Mouse (Mus musculus): ENCODE data around the gene Tspan15. TPM values are rescaled to one million over a fixed set of nuclear protein-coding genes. Genes with fewer than 3 reads are reported as not detected.
A peak's percentile ranks its signal among the peaks of the same experiment; 100 is the strongest.

Gene Tspan15
- total RNA-seq, 1 experiment: 10.1 TPM

GRCm38 (mm10) chr10:62137150-62137549 is 93.9 kb downstream of the Tspan15 start:
- Histone ChIP-seq H3K9ac (ENCODE audit: insufficient read depth, low read depth, low read length, poor library complexity, severe bottlenecking) (no peak overlapping the region), H3K4me1 (ENCODE audit: control insufficient read depth in 2 of 2, insufficient read depth in 2 of 2, low read length in 2 of 2, poor library complexity in 1 of 2) (peaks cover 6 to 22% of the 10 kb centered on the region in 2 experiments; a peak in 3 of 4 replicates), H3K36me3 (ENCODE audit: control insufficient read depth, insufficient read depth, low read length, poor library complexity, severe bottlenecking) (no peaks in the 10 kb centered on the region), H3K27ac (ENCODE audit: insufficient read depth, low read depth, low read length, poor library complexity, severe bottlenecking) (no peak overlapping the region; the same call in 1 of the 2 replicates), H3K4me3 (ENCODE audit: insufficient read depth in 1 of 2, low read depth in 1 of 2, low read length in 2 of 2, poor library complexity in 1 of 2, severe bottlenecking in 1 of 2) (no peak overlapping the region), H3K9me3 (ENCODE audit: control insufficient read depth, insufficient read depth, low read depth, low read length) (no peaks in the 10 kb centered on the region)
- in situ Hi-C loops (cut with MboI; ENCODE audit: low sequenced_read_pairs in 2 of 2, unreplicated experiment in 2 of 2): no loop called here
- DNase-seq (ENCODE audit: low read depth, low spot score): no peak
- no peak for TF ChIP-seq ZC3H11A (IDR thresholded peaks at IDR 0.05; ENCODE audit: borderline replicate concordance, low read depth, low read length)

- TF ChIP-seq MAFK (IDR thresholded peaks at IDR 0.05; ENCODE audit: insufficient read depth, low read depth, low read length) (no peak), ZNF384 (IDR thresholded peaks at IDR 0.05; ENCODE audit: low read depth, low read length) (no peak), CHD2 (IDR thresholded peaks at IDR 0.05; ENCODE audit: low read depth, low read length) (no peak), HCFC1 (IDR thresholded peaks at IDR 0.05; ENCODE audit: borderline replicate concordance, insufficient read depth, low read length) (no peak), ZC3H11A (IDR thresholded peaks at IDR 0.05; ENCODE audit: borderline replicate concordance, low read depth, low read length) (no peak)
- no peak overlapping the region for H3K4me3 ChIP-seq (ENCODE audit: insufficient read depth in 1 of 2, low read depth in 1 of 2, low read length in 2 of 2, poor library complexity in 1 of 2, severe bottlenecking in 1 of 2)
- H3K9ac ChIP-seq (ENCODE audit: insufficient read depth, low read depth, low read length, poor library complexity, severe bottlenecking): no peak overlapping the region
- peaks cover 6 to 30% of the 10 kb centered on the region in 2 experiments; a peak in 3 of 4 replicates for H3K4me1 ChIP-seq (ENCODE audit: control insufficient read depth in 2 of 2, insufficient read depth in 2 of 2, low read length in 2 of 2, poor library complexity in 1 of 2)
- in situ Hi-C loops (cut with MboI; ENCODE audit: low sequenced_read_pairs in 2 of 2, unreplicated experiment in 2 of 2): no loop called here
- no peaks in the 10 kb centered on the region for H3K9me3 ChIP-seq (ENCODE audit: control insufficient read depth, insufficient read depth, low read depth, low read length)
- peak overlapping the region; percentile 50; the same call in 1 of the 2 replicates for H3K27ac ChIP-seq (ENCODE audit: insufficient read depth, low read depth, low read length, poor library complexity, severe bottlenecking)
- no peaks in the 10 kb centered on the region for H3K36me3 ChIP-seq (ENCODE audit: control insufficient read depth, insufficient read depth, low read length, poor library complexity, severe bottlenecking)
- no peak for DNase-seq (ENCODE audit: low read depth, low spot score)
These were observed 95.2 kb downstream of the Tspan15 start for GRCm38 (mm10) chr10:62135696-62136470.

Other genes with a start within 250 kb of the Tspan15 start
- gene Neurog3, start 98.2 kb downstream of the Tspan15 start, total RNA-seq (2012; rRNA removed): 0.63 and 0.94 TPM in 2 replicates
- gene Fam241b, start 87.3 kb downstream of the Tspan15 start, total RNA-seq (2012; rRNA removed): 6.9 and 7.5 TPM in 2 replicates
- gene Tacr2, start 21.2 kb upstream of the Tspan15 start, total RNA-seq (2012; rRNA removed): 0.18 and 0.26 TPM in 2 replicates
- 18.8 and 22.6 TPM in 2 replicates for gene Hk1, start 148.7 kb upstream of the Tspan15 start, total RNA-seq (2012; rRNA removed)
- gene Hkdc1, start 191.2 kb upstream of the Tspan15 start, total RNA-seq (2012; rRNA removed): 0.63 and 3.3 TPM in 2 replicates
- gene 4930507D05Rik, start 218.2 kb upstream of the Tspan15 start, total RNA-seq (2012; rRNA removed): 1.4 and 1.5 TPM in 2 replicates
- 50.0 and 54.7 TPM in 2 replicates for gene Supv3l1, start 218.5 kb upstream of the Tspan15 start, total RNA-seq (2012; rRNA removed)

All from ES-E14 (cell line).